Mouse (Mus musculus) CH12.LX (cell line): ENCODE measurements at regions not wholly inside any gene's neighbourhood (a gene's known extent, or its start where the extent isn't known, plus 50 kb on each side); places are given as distances from the start of the nearest gene placed in this dataset.
A peak's percentile ranks its signal among the peaks of the same experiment; 100 is the strongest.

Source experiments
- DNase-seq: peaks from one replicate; pipeline ENCODE4 v3.0.0-alpha.2; 2013; ENCODE audit errors: extremely low read depth
- H3K27ac ChIP-seq: 2 replicates; pipeline ENCODE4 v1.5.1; 2012; ENCODE audit warnings: low read depth, mild to moderate bottlenecking, control low read depth, moderate library complexity; ENCODE audit not compliant: insufficient read depth
- H3K27me3 ChIP-seq: replicated peaks from 2 replicates; pipeline ENCODE3; 2012; ENCODE audit warnings: inconsistent platforms
- H3K36me3 ChIP-seq, 2 experiments: replicated peaks in 1 of 2; 2 replicates each; pipeline versions ENCODE3 to v1.6.1; 2012; ENCODE audit warnings: inconsistent platforms in 1 of 2, low read length in 1 of 2, mild to moderate bottlenecking in 1 of 2, mixed read lengths in 1 of 2, moderate library complexity in 1 of 2; ENCODE audit not compliant: control insufficient read depth in 1 of 2, insufficient read depth in 1 of 2
- H3K4me1 ChIP-seq, 2 experiments: 2 replicates each; pipeline ENCODE4 v1.6.1; 2012; ENCODE audit warnings: inconsistent platforms in 1 of 2, moderate library complexity in 1 of 2; ENCODE audit not compliant: insufficient read depth in 2 of 2, control insufficient read depth in 1 of 2
- H3K4me2 ChIP-seq: 2 replicates; pipeline ENCODE4 v1.6.1; 2012; ENCODE audit warnings: low read depth, mild to moderate bottlenecking, control low read depth; ENCODE audit not compliant: poor library complexity, insufficient read depth, severe bottlenecking
- H3K4me3 ChIP-seq, 3 experiments: fragments of 150-350 bp in 1 of 3; sonication (generic) in 1 of 3; replicated peaks in 1 of 3; 2 replicates each; pipeline versions ENCODE3 to v1.5.1; 2011 to 2012; ENCODE audit warnings: low read depth in 2 of 3, low read length in 2 of 3, mild to moderate bottlenecking in 2 of 3, moderate library complexity in 2 of 3, control low read depth in 1 of 3, improper control_type of control experiment in 1 of 3, inconsistent platforms in 1 of 3, mixed read lengths in 1 of 3; ENCODE audit not compliant: poor library complexity in 1 of 3
- H3K79me2 ChIP-seq: replicated peaks from 2 replicates; pipeline ENCODE4 v1.6.1; 2012; ENCODE audit warnings: mild to moderate bottlenecking, moderate library complexity; ENCODE audit not compliant: control insufficient read depth, poor library complexity, insufficient read depth, severe bottlenecking; ENCODE audit errors: extremely low read depth
- H3K9ac ChIP-seq: 2 replicates; pipeline ENCODE4 v1.6.1; 2012; ENCODE audit warnings: low read depth, mild to moderate bottlenecking, control low read depth, moderate library complexity; ENCODE audit not compliant: insufficient read depth
- H3K9me3 ChIP-seq: replicated peaks from 2 replicates; pipeline ENCODE3; 2012; ENCODE audit warnings: low read length, inconsistent platforms, mixed read lengths
- BHLHE40 ChIP-seq: IDR thresholded peaks from 2 replicates; pipeline ENCODE4 v1.6.1; 2011; ENCODE audit warnings: mild to moderate bottlenecking, low read depth, low read length, improper control_type of control experiment
- CHD1 ChIP-seq: IDR thresholded peaks from 2 replicates; pipeline ENCODE4 v1.6.1; 2012; ENCODE audit warnings: low read depth, low read length, improper control_type of control experiment, inconsistent platforms
- CHD2 ChIP-seq: IDR thresholded peaks from 2 replicates; pipeline ENCODE4 v1.6.1; 2011; ENCODE audit warnings: low read length, improper control_type of control experiment
- CTCF ChIP-seq, 2 experiments: IDR thresholded peaks in 1 of 2; conservative IDR thresholded peaks in 1 of 2; 2 replicates each; pipeline ENCODE4 v1.5.1; 2011 to 2012; ENCODE audit warnings: low read depth in 2 of 2, low read length in 2 of 2, improper control_type of control experiment in 1 of 2, inconsistent platforms in 1 of 2, mild to moderate bottlenecking in 1 of 2, moderate library complexity in 1 of 2
- E2F4 ChIP-seq: IDR thresholded peaks from 2 replicates; pipeline ENCODE4 v1.6.1; 2011; ENCODE audit warnings: low read depth, low read length, improper control_type of control experiment; ENCODE audit not compliant: insufficient replicate concordance
- EP300 ChIP-seq: IDR thresholded peaks from 2 replicates; pipeline ENCODE4 v1.6.1; 2011; ENCODE audit warnings: low read length, improper control_type of control experiment
- ETS1 ChIP-seq: conservative IDR thresholded peaks from 2 replicates; pipeline ENCODE4 v1.6.1; 2012; ENCODE audit warnings: low read depth, mild to moderate bottlenecking, inconsistent platforms, low read length, improper control_type of control experiment, moderate library complexity
- GABPA ChIP-seq: IDR thresholded peaks from 2 replicates; pipeline ENCODE4 v1.6.1; 2012; ENCODE audit warnings: low read depth, low read length, improper control_type of control experiment, inconsistent platforms; ENCODE audit not compliant: insufficient replicate concordance
- HCFC1 ChIP-seq: IDR thresholded peaks from 2 replicates; pipeline ENCODE4 v1.6.1; 2012; ENCODE audit warnings: low read depth, mild to moderate bottlenecking, inconsistent platforms, low read length, improper control_type of control experiment
- JUN ChIP-seq: IDR thresholded peaks from 2 replicates; pipeline ENCODE4 v1.6.1; 2011; ENCODE audit warnings: low read depth, mild to moderate bottlenecking, low read length, improper control_type of control experiment, moderate library complexity; ENCODE audit not compliant: insufficient read depth
- JUND ChIP-seq: conservative IDR thresholded peaks from 2 replicates; pipeline ENCODE4 v1.6.1; 2011; ENCODE audit warnings: low read depth, low read length, improper control_type of control experiment
- MAX ChIP-seq: IDR thresholded peaks from 2 replicates; pipeline ENCODE4 v1.6.1; 2011; ENCODE audit warnings: low read length, improper control_type of control experiment
- MEF2A ChIP-seq: IDR thresholded peaks from 2 replicates; pipeline ENCODE4 v1.6.1; 2014; ENCODE audit warnings: low read depth, mild to moderate bottlenecking, inconsistent platforms, low read length, improper control_type of control experiment, borderline replicate concordance
- MXI1 ChIP-seq: IDR thresholded peaks from 2 replicates; pipeline ENCODE4 v1.6.1; 2011; ENCODE audit warnings: mild to moderate bottlenecking, low read depth, low read length, improper control_type of control experiment
- NELFE ChIP-seq: IDR thresholded peaks from 2 replicates; pipeline ENCODE4 v1.6.1; 2011; ENCODE audit warnings: low read depth, low read length, improper control_type of control experiment
- PAX5 ChIP-seq: IDR thresholded peaks from 2 replicates; pipeline ENCODE4 v1.6.1; 2012; ENCODE audit warnings: low read length, inconsistent platforms, mixed read lengths
- RAD21 ChIP-seq: IDR thresholded peaks from 2 replicates; pipeline ENCODE4 v1.6.1; 2011; ENCODE audit warnings: low read depth, mild to moderate bottlenecking, low read length, improper control_type of control experiment, moderate library complexity
- SIN3A ChIP-seq: IDR thresholded peaks from 2 replicates; pipeline ENCODE4 v1.6.1; 2012; ENCODE audit warnings: low read length, improper control_type of control experiment, inconsistent platforms
- SMC3 ChIP-seq: IDR thresholded peaks from 2 replicates; pipeline ENCODE4 v1.6.1; 2011; ENCODE audit warnings: low read depth, low read length, improper control_type of control experiment
- TBP ChIP-seq: conservative IDR thresholded peaks from 2 replicates; pipeline ENCODE4 v1.6.1; 2011; ENCODE audit warnings: low read depth, low read length, improper control_type of control experiment
- USF2 ChIP-seq: conservative IDR thresholded peaks from 2 replicates; pipeline ENCODE4 v1.6.1; 2011; ENCODE audit warnings: low read depth, low read length, improper control_type of control experiment
- ZMIZ1 ChIP-seq: IDR thresholded peaks from 2 replicates; pipeline ENCODE4 v1.6.1; 2012; ENCODE audit warnings: low read depth, mild to moderate bottlenecking, inconsistent platforms, low read length, improper control_type of control experiment
- ZNF384 ChIP-seq: IDR thresholded peaks from 2 replicates; pipeline ENCODE4 v1.6.1; 2012; ENCODE audit warnings: low read depth, low read length, improper control_type of control experiment, inconsistent platforms
- dilution Hi-C: fragments of 300-500 bp; cut with MboI; formaldehyde crosslinking; loops from 2 replicates; pipeline ENCODE4 v1.14.3; 2020; ENCODE audit warnings: low sequenced_read_pairs; ENCODE audit not compliant: extremely low pct_unique_long_range_greater_than_20kb, extremely low pct_ligation_motif_present
- in situ Hi-C: fragments of 300-500 bp; cut with MboI; formaldehyde crosslinking; loops from 3 replicates; pipeline ENCODE4 v1.14.3; 2019; ENCODE audit warnings: low sequenced_read_pairs, low pct_ligation_motif_present, low pct_unique_long_range_greater_than_20kb, mixed read lengths

DNA sequence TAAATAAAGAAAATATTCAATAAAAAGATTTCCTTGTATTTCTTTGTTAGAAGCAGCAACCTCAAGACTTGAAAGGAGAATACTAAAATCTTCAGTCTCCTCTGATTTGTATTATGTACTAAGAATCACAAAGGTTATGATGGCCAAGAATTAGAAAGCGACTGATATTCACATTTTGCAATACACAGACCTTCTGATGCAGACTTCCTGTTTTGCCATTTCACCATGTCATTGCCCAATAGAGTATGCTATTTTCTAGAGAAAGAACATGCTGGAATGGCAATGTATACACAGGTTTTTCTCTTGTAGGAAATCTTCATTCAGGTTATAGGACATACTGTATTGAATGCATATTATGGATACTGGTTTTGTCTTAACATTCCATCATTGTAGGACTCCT, 250.7 kb upstream of the Chrm2 start:
- TF ChIP-seq CHD2: no peak
- in situ Hi-C loops (no loop called here), dilution Hi-C loops (no loop called here)
- no peak for DNase-seq
- Histone ChIP-seq H3K9ac (no peak overlapping the region), H3K27ac (no peak overlapping the region), H3K4me2 (no peak overlapping the region), H3K36me3 (no peaks in the 10 kb centered on the region), H3K27me3 (no peaks in the 10 kb centered on the region), H3K4me1 (no peaks in the 10 kb centered on the region), H3K9me3 (no peaks in the 10 kb centered on the region), H3K79me2 (no peaks in the 10 kb centered on the region), H3K4me3 (no peak overlapping the region)

GRCm38 (mm10) chr6:36147267-36147666, 240.6 kb upstream of the Chrm2 start:
- in situ Hi-C loops: no loop called here
- Histone ChIP-seq H3K9me3 (no peaks in the 10 kb centered on the region), H3K36me3 (no peaks in the 10 kb centered on the region), H3K9ac (no peak overlapping the region), H3K4me2 (no peak overlapping the region), H3K79me2 (no peaks in the 10 kb centered on the region), H3K27ac (no peak overlapping the region), H3K4me3 (no peak overlapping the region), H3K27me3 (no peaks in the 10 kb centered on the region), H3K4me1 (no peaks in the 10 kb centered on the region)
- dilution Hi-C loops: no loop called here
- DNase-seq: peak; percentile 60
- TF ChIP-seq CHD2 (no peak), JUND (no peak), GABPA (no peak), MXI1 (no peak), SMC3 (peak; percentile 70), MAX (no peak), HCFC1 (no peak), RAD21 (peak; percentile 74), CTCF (conservative IDR thresholded peaks at IDR 0.05 in 1 of 2, IDR thresholded peaks at IDR 0.05 in 1 of 2; ENCODE audit: low read depth in 2 of 2, low read length in 2 of 2) (peak; percentile 29 to 75; a peak in 3 of 4 replicates), USF2 (no peak), NELFE (no peak)

GRCm38 (mm10) chr6:36174514-36174913, 213.4 kb upstream of the Chrm2 start:
- Histone ChIP-seq H3K9me3 (no peaks in the 10 kb centered on the region), H3K4me3 (no peak overlapping the region), H3K27ac (no peak overlapping the region), H3K79me2 (no peaks in the 10 kb centered on the region), H3K36me3 (no peaks in the 10 kb centered on the region), H3K4me2 (no peak overlapping the region), H3K9ac (no peak overlapping the region), H3K27me3 (no peaks in the 10 kb centered on the region), H3K4me1 (no peaks in the 10 kb centered on the region)
- dilution Hi-C loops (no loop called here), in situ Hi-C loops (no loop called here)
- TF ChIP-seq ZMIZ1 (no peak), JUN (no peak), BHLHE40 (no peak), E2F4 (no peak), SMC3 (no peak), CHD1 (no peak), EP300 (no peak), ZNF384 (no peak), ETS1 (no peak), SIN3A (no peak), USF2 (no peak), MEF2A (no peak), JUND (no peak), RAD21 (no peak), NELFE (no peak), TBP (no peak), PAX5 (no peak)
- no peak for DNase-seq
